Mouse (Mus musculus) layer of hippocampus, adult 11-12 months (tissue): ENCODE measurements at regions not wholly inside any gene's neighbourhood (a gene's known extent, or its start where the extent isn't known, plus 50 kb on each side); places are given as distances from the start of the nearest gene placed in this dataset.
A peak's percentile ranks its signal among the peaks of the same experiment; 100 is the strongest.

Experiments used
- DNase-seq: peaks from one replicate; pipeline ENCODE4 v3.0.0; 2022; ENCODE audit warnings: low spot score

GRCm38 (mm10) chr16:70095221-70095620 is 218.5 kb upstream of the Gbe1 start:
- no peak for DNase-seq

- DNase-seq, result no peak
These were observed 209.9 kb upstream of the Gbe1 start for GRCm38 (mm10) chr16:70103791-70104378.

- no peak for DNase-seq
These were observed 172.3 kb upstream of the Gbe1 start for GRCm38 (mm10) chr16:70141466-70141865.

- DNase-seq, result no peak
These were observed 165.9 kb upstream of the Gbe1 start for GRCm38 (mm10) chr16:70147673-70148359.

- no peak for DNase-seq
These were observed 159.2 kb upstream of the Gbe1 start for GRCm38 (mm10) chr16:70154587-70154986.

- DNase-seq, result no peak
These were observed 153.2 kb upstream of the Gbe1 start for GRCm38 (mm10) chr16:70160539-70160938.

GRCm38 (mm10) chr16:70175140-70175539 is 138.6 kb upstream of the Gbe1 start:
- DNase-seq, result peak; percentile 9

- no peak for DNase-seq
These were observed 134.8 kb upstream of the Gbe1 start for GRCm38 (mm10) chr16:70178975-70179374.

GRCm38 (mm10) chr16:70213861-70214597 is 99.7 kb upstream of the Gbe1 start:
- DNase-seq, result no peak

GRCm38 (mm10) chr16:70214800-70215199 is 98.9 kb upstream of the Gbe1 start:
- DNase-seq, result no peak

GRCm38 (mm10) chr16:70227601-70228226 is 86.0 kb upstream of the Gbe1 start:
- DNase-seq, result no peak

GRCm38 (mm10) chr16:70232706-70233105 is 81.0 kb upstream of the Gbe1 start:
- DNase-seq, result no peak

- no peak for DNase-seq
These were observed 78.6 kb upstream of the Gbe1 start for GRCm38 (mm10) chr16:70235189-70235588.

GRCm38 (mm10) chr16:70239432-70239941 is 74.3 kb upstream of the Gbe1 start:
- DNase-seq, result no peak

- DNase-seq, result no peak
These were observed 69.5 kb upstream of the Gbe1 start for GRCm38 (mm10) chr16:70244205-70244756.

GRCm38 (mm10) chr16:70244963-70245362 is 68.8 kb upstream of the Gbe1 start:
- DNase-seq, result no peak

- no peak for DNase-seq
These were observed 54.4 kb upstream of the Gbe1 start for GRCm38 (mm10) chr16:70259364-70259763.

- DNase-seq, result no peak
These were observed 53.6 kb upstream of the Gbe1 start for GRCm38 (mm10) chr16:70260151-70260550.
